Mouse (Mus musculus) embryo, embryonic 9.5 days (tissue): ENCODE data around the gene Syce2.

Source experiments
- DNase-seq: peaks from one replicate; pipeline ENCODE4 v3.0.0-alpha.2; 2017; ENCODE audit errors: extremely low spot score

Gene Syce2

GRCm38 (mm10) chr8:84928456-84929306 lies 56.8 kb downstream of the Syce2 start:
- DNase-seq = peak; percentile 80

GRCm38 (mm10) chr8:84930582-84930981 lies 58.7 kb downstream of the Syce2 start:
- no peak for DNase-seq

- no peak for DNase-seq
Observed at GRCm38 (mm10) chr8:84933767-84934559, 62.1 kb downstream of the Syce2 start.

GRCm38 (mm10) chr8:84934860-84935259 lies 62.9 kb downstream of the Syce2 start:
- no peak for DNase-seq

- no peak for DNase-seq
Observed at GRCm38 (mm10) chr8:84935489-84935888, 63.6 kb downstream of the Syce2 start.

GRCm38 (mm10) chr8:84936041-84936961 lies 64.4 kb downstream of the Syce2 start:
- DNase-seq = no peak

- DNase-seq = peak; percentile 71
Observed at GRCm38 (mm10) chr8:84936962-84937546, 65.1 kb downstream of the Syce2 start, which contains the start of gene Mast1. TSS of gene Mast1 (minus strand) at chr8:84937359.
